Mouse (Mus musculus) myocyte (in vitro differentiated cells): ENCODE results near the gene Ddx25. TPM values are rescaled to one million over a fixed set of nuclear protein-coding genes. Genes with fewer than 3 reads are reported as not detected.

Source experiments
- H3K27me3 ChIP-seq: one replicate; pipeline ENCODE4 v1.6.1; 2011; ENCODE audit not compliant: control insufficient read depth, insufficient read depth, insufficient read length
- H3K36me3 ChIP-seq: one replicate; pipeline ENCODE4 v1.6.1; 2011; ENCODE audit not compliant: control insufficient read depth, insufficient read depth
- H3K4me2 ChIP-seq: one replicate; pipeline ENCODE4 v1.6.1; 2011; ENCODE audit warnings: low read depth, control low read depth
- H3K4me3 ChIP-seq: one replicate; pipeline ENCODE4 v1.5.1; 2011; ENCODE audit warnings: mild to moderate bottlenecking, control low read depth, moderate library complexity
- H3K79me2 ChIP-seq: one replicate; pipeline ENCODE4 v1.6.1; 2011; ENCODE audit not compliant: control insufficient read depth, insufficient read depth
- H3ac ChIP-seq: one replicate; pipeline ENCODE4 v1.6.1; 2011; ENCODE audit not compliant: control insufficient read depth, insufficient read length
- CEBPB ChIP-seq: IDR thresholded peaks from 2 replicates; pipeline ENCODE4 v1.6.1; 2011; ENCODE audit warnings: mild to moderate bottlenecking, moderate library complexity; ENCODE audit not compliant: poor library complexity, insufficient read depth, severe bottlenecking
- E2F4 ChIP-seq: IDR thresholded peaks from one replicate; pipeline ENCODE4 v1.6.1; 2011; ENCODE audit warnings: mild to moderate bottlenecking, control low read depth, moderate library complexity; ENCODE audit not compliant: insufficient read depth
- MAX ChIP-seq: IDR thresholded peaks from one replicate; pipeline ENCODE4 v1.6.1; 2011; ENCODE audit warnings: low read depth, mild to moderate bottlenecking, control low read depth
- MYOD1 ChIP-seq, 3 experiments: IDR thresholded peaks; one replicate each; pipeline ENCODE4 v1.6.1; 2011; ENCODE audit warnings: control low read depth in 2 of 3, low read depth in 2 of 3, mild to moderate bottlenecking in 2 of 3, moderate library complexity in 1 of 3; ENCODE audit not compliant: insufficient read length in 2 of 3, control insufficient read depth in 1 of 3
- MYOG ChIP-seq, 3 experiments: IDR thresholded peaks; one replicate each; pipeline ENCODE4 v1.6.1; 2011; ENCODE audit warnings: control low read depth in 2 of 3, low read depth in 2 of 3, mild to moderate bottlenecking in 2 of 3; ENCODE audit not compliant: insufficient read length in 2 of 3, control insufficient read depth in 1 of 3, insufficient read depth in 1 of 3
- POLR2A ChIP-seq: IDR thresholded peaks from one replicate; pipeline ENCODE4 v1.6.1; 2011; ENCODE audit warnings: low read depth, mild to moderate bottlenecking, control low read depth, moderate library complexity; ENCODE audit not compliant: insufficient read length
- POLR2AphosphoS2 ChIP-seq: IDR thresholded peaks from one replicate; pipeline ENCODE4 v1.6.1; 2011; ENCODE audit warnings: low read depth, control low read depth; ENCODE audit not compliant: insufficient read length
- REST ChIP-seq: IDR thresholded peaks from one replicate; pipeline ENCODE4 v1.6.1; 2011; ENCODE audit warnings: mild to moderate bottlenecking, control low read depth, moderate library complexity; ENCODE audit not compliant: insufficient read depth, insufficient read length
- SRF ChIP-seq: IDR thresholded peaks from one replicate; pipeline ENCODE4 v1.6.1; 2011; ENCODE audit warnings: low read depth; ENCODE audit not compliant: control insufficient read depth, insufficient read length
- TCF12 ChIP-seq: IDR thresholded peaks from one replicate; pipeline ENCODE4 v1.6.1; 2011; ENCODE audit warnings: mild to moderate bottlenecking, control low read depth; ENCODE audit not compliant: poor library complexity, insufficient read depth, severe bottlenecking
- TCF3 ChIP-seq: IDR thresholded peaks from one replicate; pipeline ENCODE4 v1.6.1; 2011; ENCODE audit warnings: low read depth, control low read depth; ENCODE audit not compliant: insufficient read length
- USF1 ChIP-seq: IDR thresholded peaks from one replicate; pipeline ENCODE4 v1.6.1; 2011; ENCODE audit warnings: low read depth, mild to moderate bottlenecking, control low read depth, moderate library complexity
- polyA plus RNA-seq: library from polyadenylated mRNA; unstranded; fragments of >200 nt; fragmentation: generic; extraction: Trizol; gene quantifications from one replicate; pipeline ENCODE4 v1.2.1, GENCODE M21; 2012; ENCODE audit warnings: missing spikeins

The Ddx25 gene
- polyA plus RNA-seq, 1 experiment = not detected

DNA sequence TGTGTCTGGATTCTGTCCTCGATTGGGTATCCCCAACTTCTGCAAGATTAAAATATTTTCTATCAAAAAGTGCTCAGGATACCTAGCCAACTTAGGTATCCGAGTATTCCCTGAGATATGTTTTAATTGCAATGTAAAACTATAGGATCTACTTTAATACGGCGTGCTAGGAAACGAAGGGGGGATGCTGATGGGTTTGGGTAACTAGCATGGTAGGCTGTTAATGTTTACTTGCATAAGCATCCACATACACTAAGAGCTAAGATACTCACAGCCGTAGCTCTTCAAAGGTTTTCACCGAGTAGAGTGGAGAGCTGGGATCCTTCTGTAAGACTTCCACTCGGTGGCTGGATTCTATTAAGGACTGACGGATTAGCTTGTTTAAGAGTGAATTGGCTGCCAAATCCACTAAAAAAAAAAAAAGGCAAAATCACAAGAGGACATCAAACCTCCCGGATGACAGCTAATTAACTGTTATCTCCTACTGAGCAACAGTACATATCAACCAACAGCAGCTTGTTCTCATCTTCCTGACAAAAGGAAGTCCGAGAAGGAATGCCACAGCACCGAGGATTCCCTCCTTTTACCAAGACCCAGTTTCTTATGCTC lies 1.7 kb downstream of the Ddx25 start:
- Histone ChIP-seq H3ac (no peak overlapping the region), H3K27me3 (peaks cover 39% of the 10 kb centered on the region), H3K4me2 (no peak overlapping the region), H3K36me3 (peaks cover 7% of the 10 kb centered on the region), H3K4me3 (no peak overlapping the region), H3K79me2 (peaks cover 22% of the 10 kb centered on the region)
- TF ChIP-seq SRF (no peak), TCF12 (no peak), POLR2AphosphoS2 (no peak), USF1 (no peak), REST (no peak)

GRCm38 (mm10) chr9:35548455-35548854 lies 9.9 kb downstream of the Ddx25 start:
- no peak overlapping the region for H3K4me2 ChIP-seq
- H3ac ChIP-seq = no peak overlapping the region
- peaks cover 9% of the 10 kb centered on the region for H3K27me3 ChIP-seq
- no peak overlapping the region for H3K4me3 ChIP-seq
- TF ChIP-seq REST = no peak
- TF ChIP-seq CEBPB = no peak
- TF ChIP-seq TCF3 = no peak
- TF ChIP-seq E2F4 = no peak
- TF ChIP-seq MYOG (IDR thresholded peaks at IDR 0.05; ENCODE audit: control insufficient read depth in 1 of 3, insufficient read depth in 1 of 3, insufficient read length in 2 of 3, low read depth in 2 of 3) = no peak
- TF ChIP-seq POLR2A = no peak
- no peak for TF ChIP-seq MYOD1 (IDR thresholded peaks at IDR 0.05; ENCODE audit: control insufficient read depth in 1 of 3, insufficient read length in 2 of 3, low read depth in 2 of 3)
- no peak for TF ChIP-seq POLR2AphosphoS2
- no peak for TF ChIP-seq USF1
- no peak for TF ChIP-seq SRF
- TF ChIP-seq MAX = no peak
- TF ChIP-seq TCF12 = no peak
- H3K36me3 ChIP-seq = no peaks in the 10 kb centered on the region
- no peaks in the 10 kb centered on the region for H3K79me2 ChIP-seq

DNA sequence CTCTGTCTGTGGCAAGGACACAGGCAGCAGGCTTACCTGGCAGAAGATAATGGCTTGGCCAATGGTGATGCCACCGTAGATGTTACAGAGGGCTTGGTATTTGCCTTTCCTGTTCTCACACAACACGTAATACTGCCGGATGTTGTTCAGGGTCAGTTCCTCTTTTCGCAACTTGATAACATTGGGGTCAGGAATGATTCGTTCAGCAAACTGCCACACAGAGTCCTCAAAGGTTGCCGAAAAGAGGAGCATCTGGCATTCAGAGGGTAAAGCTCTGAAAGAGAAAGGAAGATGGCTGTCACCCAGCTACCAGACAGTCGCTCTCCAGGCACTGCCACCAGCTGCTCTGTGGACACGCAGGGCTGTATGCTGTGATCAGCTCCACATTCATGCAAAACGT lies 11.6 kb downstream of the Ddx25 start:
- TF ChIP-seq TCF12 = no peak
- Histone ChIP-seq H3K4me2 (no peak overlapping the region), H3K79me2 (no peaks in the 10 kb centered on the region), H3K4me3 (no peak overlapping the region), H3ac (no peak overlapping the region), H3K27me3 (no peaks in the 10 kb centered on the region), H3K36me3 (no peaks in the 10 kb centered on the region)

DNA sequence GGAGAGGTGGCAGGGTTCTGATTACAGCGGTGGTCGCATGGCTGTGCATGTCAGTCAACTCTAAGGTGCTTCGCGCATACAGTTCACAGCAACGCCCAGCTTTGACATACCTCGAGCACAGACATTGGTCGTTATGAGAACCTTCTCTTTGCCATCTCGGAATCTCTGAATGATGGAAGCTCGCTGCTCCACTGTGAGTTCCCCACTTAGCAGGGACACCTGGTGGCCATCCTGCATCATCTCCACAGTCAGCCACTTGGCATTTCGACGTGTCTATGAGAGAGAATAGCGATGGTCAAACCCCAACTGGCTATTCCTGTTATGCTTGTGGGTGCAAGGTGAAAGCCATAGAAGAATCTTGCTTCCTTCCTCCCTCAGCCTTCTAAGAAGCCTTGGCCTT lies 12.6 kb downstream of the Ddx25 start:
- TF ChIP-seq E2F4 (no peak), MYOG (IDR thresholded peaks at IDR 0.05; ENCODE audit: control insufficient read depth in 1 of 3, insufficient read depth in 1 of 3, insufficient read length in 2 of 3, low read depth in 2 of 3) (no peak), POLR2AphosphoS2 (no peak), SRF (no peak), TCF3 (no peak), USF1 (no peak), MAX (no peak), CEBPB (no peak), POLR2A (no peak), REST (no peak), TCF12 (no peak), MYOD1 (IDR thresholded peaks at IDR 0.05; ENCODE audit: control insufficient read depth in 1 of 3, insufficient read length in 2 of 3, low read depth in 2 of 3) (no peak)
- H3K4me3 ChIP-seq = no peak overlapping the region
- no peak overlapping the region for H3ac ChIP-seq
- no peak overlapping the region for H3K4me2 ChIP-seq
- no peaks in the 10 kb centered on the region for H3K79me2 ChIP-seq
- no peaks in the 10 kb centered on the region for H3K27me3 ChIP-seq
- H3K36me3 ChIP-seq = no peaks in the 10 kb centered on the region

- Histone ChIP-seq H3K4me3 (no peak overlapping the region), H3ac (no peak overlapping the region), H3K79me2 (no peaks in the 10 kb centered on the region), H3K27me3 (no peaks in the 10 kb centered on the region), H3K36me3 (no peaks in the 10 kb centered on the region), H3K4me2 (no peak overlapping the region)
- TF ChIP-seq E2F4 (no peak), REST (no peak), MYOD1 (IDR thresholded peaks at IDR 0.05; ENCODE audit: control insufficient read depth in 1 of 3, insufficient read length in 2 of 3, low read depth in 2 of 3) (no peak), TCF3 (no peak), CEBPB (no peak), MAX (no peak), TCF12 (no peak), SRF (no peak), MYOG (IDR thresholded peaks at IDR 0.05; ENCODE audit: control insufficient read depth in 1 of 3, insufficient read depth in 1 of 3, insufficient read length in 2 of 3, low read depth in 2 of 3) (no peak), POLR2AphosphoS2 (no peak), POLR2A (no peak), USF1 (no peak)
Measured at GRCm38 (mm10) chr9:35544666-35545065, 13.7 kb downstream of the Ddx25 start.
